Mouse (Mus musculus): ENCODE data around the gene Apoe. TPM values are rescaled to one million over a fixed set of nuclear protein-coding genes. Genes with fewer than 3 reads are reported as not detected.

The Apoe gene
- total and polyA plus RNA-seq, 3 experiments: 6.2 to 16.7 (median 10.0) TPM

DNA sequence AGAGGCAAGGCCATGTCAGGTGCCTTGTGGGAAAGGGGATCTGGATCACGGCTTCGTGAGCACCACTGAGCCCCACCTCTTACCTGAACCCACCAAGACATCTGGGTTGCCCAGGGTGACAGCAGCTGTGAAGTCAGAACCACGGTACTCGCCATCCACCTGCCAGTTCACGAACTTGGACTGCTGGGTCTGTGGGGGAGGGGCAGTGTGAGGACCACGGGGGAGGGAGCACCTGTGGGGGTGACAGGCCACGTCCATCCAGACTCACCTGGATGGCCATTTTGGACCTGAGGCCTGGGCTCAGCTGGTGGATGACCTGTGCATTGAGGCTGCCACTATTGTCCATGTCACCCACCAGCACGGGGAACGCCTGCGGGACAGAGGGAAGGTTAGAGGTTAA is 11.7 kb upstream of the Apoe start:
- in situ Hi-C loops (cut with MboI; ENCODE audit: low pct_ligation_motif_present, low pct_unique_long_range_greater_than_20kb, low sequenced_read_pairs) (loop anchor here (5.0 kb wide), 1 partner anchor 43 kb away; the partner anchor contains the start of gene Clptm1), dilution Hi-C loops (cut with MboI; ENCODE audit: extremely low pct_ligation_motif_present, extremely low pct_unique_long_range_greater_than_20kb, low sequenced_read_pairs) (no loop called here)
- no peak overlapping the region for H3K9ac ChIP-seq (ENCODE audit: insufficient read depth, low read depth)
- H3K4me3 ChIP-seq (replicated peaks in 1 of 3; ENCODE audit: low read depth in 2 of 3, low read length in 2 of 3, poor library complexity in 1 of 3): no peak overlapping the region
- H3K79me2 ChIP-seq (replicated peaks; ENCODE audit: control insufficient read depth, extremely low read depth, insufficient read depth, poor library complexity, severe bottlenecking): peaks cover 18% of the 10 kb centered on the region
- no peak overlapping the region for H3K4me2 ChIP-seq (ENCODE audit: insufficient read depth, low read depth, poor library complexity, severe bottlenecking)
- DNase-seq (ENCODE audit: extremely low read depth): no peak
- no peaks in the 10 kb centered on the region for H3K27me3 ChIP-seq (replicated peaks)
- TF ChIP-seq ZKSCAN1 (IDR thresholded peaks at IDR 0.05; ENCODE audit: borderline replicate concordance, low read depth, low read length) (no peak), POLR2AphosphoS2 (IDR thresholded peaks at IDR 0.05; ENCODE audit: low read depth, low read length) (0 out of 2 replicates have a peak, but pooled peaks have one; percentile 21)
- H3K36me3 ChIP-seq (replicated peaks in 1 of 2; ENCODE audit: control insufficient read depth in 1 of 2, insufficient read depth in 1 of 2, low read length in 1 of 2): peaks cover 61 to 73% of the 10 kb centered on the region in 2 experiments
- H3K27ac ChIP-seq (ENCODE audit: insufficient read depth, low read depth): no peak overlapping the region
- H3K4me1 ChIP-seq (ENCODE audit: control insufficient read depth in 1 of 2, insufficient read depth in 2 of 2): peaks cover 5 to 26% of the 10 kb centered on the region in 2 experiments; a peak in 3 of 4 replicates
- no peaks in the 10 kb centered on the region for H3K9me3 ChIP-seq (replicated peaks; ENCODE audit: low read length)

DNA sequence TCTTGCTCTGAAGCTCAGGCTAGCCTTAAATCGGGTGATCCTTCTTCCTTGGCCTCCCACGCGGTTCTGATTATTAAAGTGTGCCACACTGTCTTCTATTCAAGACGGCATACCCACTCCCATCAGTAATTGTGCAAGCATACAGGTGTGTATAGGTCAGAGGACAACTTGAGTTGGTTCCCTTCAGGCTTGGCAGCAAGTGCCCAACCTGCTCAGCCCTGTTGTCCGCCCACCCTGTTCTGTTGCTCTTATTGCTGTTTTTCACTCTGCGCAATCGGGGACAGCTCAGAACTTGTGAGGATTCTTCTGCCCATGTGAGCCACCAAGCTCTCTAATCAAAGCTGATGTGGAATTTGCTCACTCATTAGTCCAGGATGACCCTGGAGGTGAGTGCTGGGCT is 6.3 kb upstream of the Apoe start:
- H3K4me2 ChIP-seq (ENCODE audit: insufficient read depth, low read depth, poor library complexity, severe bottlenecking): no peak overlapping the region

DNA sequence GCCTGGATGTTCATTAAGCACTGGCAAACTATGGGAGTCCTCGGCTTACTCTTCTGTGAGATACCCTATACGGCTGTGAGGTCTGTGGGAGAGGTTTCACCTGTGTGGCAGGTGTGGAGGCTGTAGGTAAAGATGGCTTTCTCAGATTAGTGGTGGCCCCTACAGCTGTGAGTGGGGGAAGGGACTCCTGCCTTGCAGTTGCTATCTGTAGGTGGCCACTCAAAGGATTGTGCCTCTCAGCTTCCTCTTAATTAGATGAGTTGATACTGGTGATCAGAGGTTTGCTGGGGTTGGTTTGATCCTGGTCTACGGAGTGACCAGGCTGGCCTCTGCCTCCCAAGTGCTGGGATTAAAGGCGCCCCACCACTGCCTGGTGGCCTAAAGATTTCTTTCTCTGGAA is 5.5 kb upstream of the Apoe start:
- in situ Hi-C loops (cut with MboI; ENCODE audit: low pct_ligation_motif_present, low pct_unique_long_range_greater_than_20kb, low sequenced_read_pairs): no loop called here
- dilution Hi-C loops (cut with MboI; ENCODE audit: extremely low pct_ligation_motif_present, extremely low pct_unique_long_range_greater_than_20kb, low sequenced_read_pairs): no loop called here
- no peak overlapping the region for H3K4me3 ChIP-seq (replicated peaks in 1 of 3; ENCODE audit: low read depth in 2 of 3, low read length in 2 of 3, poor library complexity in 1 of 3)
- no peak overlapping the region for H3K9ac ChIP-seq (ENCODE audit: insufficient read depth, low read depth)
- no peak for DNase-seq (ENCODE audit: extremely low read depth)
- H3K4me2 ChIP-seq (ENCODE audit: insufficient read depth, low read depth, poor library complexity, severe bottlenecking): no peak overlapping the region
- no peaks in the 10 kb centered on the region for H3K27me3 ChIP-seq (replicated peaks)
- TF ChIP-seq RAD21 (IDR thresholded peaks at IDR 0.05; ENCODE audit: low read depth, low read length) (no peak), ZKSCAN1 (IDR thresholded peaks at IDR 0.05; ENCODE audit: borderline replicate concordance, low read depth, low read length) (no peak), ZMIZ1 (IDR thresholded peaks at IDR 0.05; ENCODE audit: low read depth, low read length) (no peak)
- peaks cover 6 to 26% of the 10 kb centered on the region in 2 experiments; a peak in 3 of 4 replicates for H3K4me1 ChIP-seq (ENCODE audit: control insufficient read depth in 1 of 2, insufficient read depth in 2 of 2)
- H3K27ac ChIP-seq (ENCODE audit: insufficient read depth, low read depth): no peak overlapping the region
- H3K9me3 ChIP-seq (replicated peaks; ENCODE audit: low read length): no peaks in the 10 kb centered on the region
- H3K79me2 ChIP-seq (replicated peaks; ENCODE audit: control insufficient read depth, extremely low read depth, insufficient read depth, poor library complexity, severe bottlenecking): no peaks in the 10 kb centered on the region
- H3K36me3 ChIP-seq (replicated peaks in 1 of 2; ENCODE audit: control insufficient read depth in 1 of 2, insufficient read depth in 1 of 2, low read length in 1 of 2): peaks cover 62 to 83% of the 10 kb centered on the region in 2 experiments

More for the DNA sequence above, 6.3 kb upstream of the Apoe start:
- no peak for DNase-seq (ENCODE audit: extremely low read depth)
- H3K36me3 ChIP-seq (replicated peaks in 1 of 2; ENCODE audit: control insufficient read depth in 1 of 2, insufficient read depth in 1 of 2, low read length in 1 of 2): peaks cover 67 to 87% of the 10 kb centered on the region in 2 experiments
- H3K27ac ChIP-seq (ENCODE audit: insufficient read depth, low read depth): no peak overlapping the region
- no peak overlapping the region for H3K4me3 ChIP-seq (replicated peaks in 1 of 3; ENCODE audit: low read depth in 2 of 3, low read length in 2 of 3, poor library complexity in 1 of 3)
- in situ Hi-C loops (cut with MboI; ENCODE audit: low pct_ligation_motif_present, low pct_unique_long_range_greater_than_20kb, low sequenced_read_pairs) (no loop called here), dilution Hi-C loops (cut with MboI; ENCODE audit: extremely low pct_ligation_motif_present, extremely low pct_unique_long_range_greater_than_20kb, low sequenced_read_pairs) (no loop called here)
- no peaks in the 10 kb centered on the region for H3K27me3 ChIP-seq (replicated peaks)
- H3K9ac ChIP-seq (ENCODE audit: insufficient read depth, low read depth): no peak overlapping the region
- H3K4me1 ChIP-seq (ENCODE audit: control insufficient read depth in 1 of 2, insufficient read depth in 2 of 2): peaks cover 5 to 18% of the 10 kb centered on the region in 2 experiments; a peak in 3 of 4 replicates
- H3K9me3 ChIP-seq (replicated peaks; ENCODE audit: low read length): no peaks in the 10 kb centered on the region
- no peaks in the 10 kb centered on the region for H3K79me2 ChIP-seq (replicated peaks; ENCODE audit: control insufficient read depth, extremely low read depth, insufficient read depth, poor library complexity, severe bottlenecking)
- TF ChIP-seq NELFE (IDR thresholded peaks at IDR 0.05; ENCODE audit: low read depth, low read length) (no peak), IRF4 (IDR thresholded peaks at IDR 0.05; ENCODE audit: low read depth, low read length) (no peak)
